18 mouse cellular contexts compared by ENCODE assay signal in the genomic region with DNA sequence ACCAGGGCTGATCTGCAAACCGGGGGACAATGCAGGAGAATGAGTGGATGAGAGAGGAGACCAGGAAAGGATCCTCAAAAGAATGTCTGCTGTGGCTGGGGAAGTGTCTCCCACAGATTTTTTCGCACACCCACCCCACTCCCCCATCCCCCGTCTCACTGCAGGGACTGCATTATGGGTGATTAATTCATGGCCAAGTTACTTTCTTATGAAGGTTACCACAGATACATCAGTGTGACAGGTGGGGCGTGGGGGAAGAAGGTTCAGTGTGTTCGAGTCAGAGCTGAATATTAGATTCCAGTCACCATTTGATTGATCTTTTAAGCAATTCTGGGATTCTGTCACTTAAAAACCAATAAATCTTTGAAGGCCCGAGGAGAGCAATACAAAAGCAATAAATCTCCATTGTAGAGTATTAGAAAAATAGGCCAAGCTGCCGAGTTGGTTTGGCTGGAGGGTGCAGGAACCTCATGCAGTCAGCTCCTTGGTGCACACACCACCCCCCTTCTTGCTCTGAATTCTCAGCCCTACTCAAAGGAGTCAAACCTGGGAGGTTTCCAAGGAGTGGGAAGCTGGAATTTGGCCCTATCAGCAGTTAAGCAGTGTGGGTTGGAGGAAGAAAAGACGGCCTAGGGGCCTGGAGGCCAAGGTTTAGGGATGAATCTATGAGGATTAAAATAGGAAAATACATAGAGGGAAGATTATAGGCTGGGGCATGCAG.
DNase-seq lines count a peak whose midpoint lies in the region; ATAC-seq lines count a peak whose summit lies in the region.
"Had no signal": no experiment of that assay in that cellular context is flagged by ENCODE, and none has a peak within 500 bp of the region (broad histone marks: within the 10 kb centered on the region; RNA-seq: fewer than 3 reads in every experiment).

No protein-coding gene starts in this region.

- ATAC-seq in hindbrain, embryonic 13.5 days (ENCODE audit: low FRiP score), result no peak
- ATAC-seq: forebrain, embryonic 16.5 days; lung, postnatal 0 days had no signal

- intact Hi-C loops in heart, postnatal 10 days (cut with DNase I), result no loop called here
- intact Hi-C loops in left cerebral cortex, postnatal 14 days (cut with DNase I), result no loop called here
- intact Hi-C loops in left cerebral cortex, postnatal 4 days (cut with DNase I), result no loop called here

- 72% methylated on average over 8 of the region's 8 CpGs for WGBS in heart, embryonic 10.5 days
- WGBS in hindbrain, embryonic 13.5 days, result 26% methylated on average over 8 of the region's 8 CpGs
- WGBS in forebrain, embryonic 10.5 days, result 73% methylated on average over 8 of the region's 8 CpGs

- H3K36me3 ChIP-seq in heart, embryonic 10.5 days, result no peaks in the 10 kb centered on the region
- H3K36me3 ChIP-seq in hindbrain, embryonic 13.5 days, result no peaks in the 10 kb centered on the region
- no peaks in the 10 kb centered on the region for H3K36me3 ChIP-seq in forebrain, embryonic 10.5 days (replicated peaks)
- H3K36me3 ChIP-seq: embryonic facial prominence, embryonic 15.5 days; heart, embryonic 13.5 days; stomach, embryonic 15.5 days had no signal

- H3K27me3 ChIP-seq in heart, embryonic 10.5 days (ENCODE audit: insufficient read depth, poor library complexity, severe bottlenecking), result no peaks in the 10 kb centered on the region
- no peaks in the 10 kb centered on the region for H3K27me3 ChIP-seq in hindbrain, embryonic 13.5 days
- no peaks in the 10 kb centered on the region for H3K27me3 ChIP-seq in forebrain, embryonic 10.5 days (ENCODE audit: poor library complexity, severe bottlenecking)
- H3K27me3 ChIP-seq: embryonic facial prominence, embryonic 15.5 days; heart, embryonic 13.5 days; stomach, embryonic 15.5 days had no signal

- no peak overlapping the region for H3K4me3 ChIP-seq in heart, embryonic 10.5 days
- no peak overlapping the region for H3K4me3 ChIP-seq in hindbrain, embryonic 13.5 days
- H3K4me3 ChIP-seq in forebrain, embryonic 10.5 days, result no peak overlapping the region
- H3K4me3 ChIP-seq: embryonic facial prominence, embryonic 15.5 days; heart, embryonic 13.5 days; stomach, embryonic 15.5 days had no signal

- H3K9ac ChIP-seq in hindbrain, embryonic 13.5 days, result no peak overlapping the region
- H3K9ac ChIP-seq: embryonic facial prominence, embryonic 15.5 days; heart, embryonic 13.5 days; stomach, embryonic 15.5 days had no signal

- H3K27ac ChIP-seq in heart, embryonic 10.5 days, result no peak overlapping the region
- H3K27ac ChIP-seq in hindbrain, embryonic 13.5 days, result peak overlapping the region; percentile 49; the same call in 1 of the 2 replicates
- no peak overlapping the region for H3K27ac ChIP-seq in forebrain, embryonic 10.5 days
- H3K27ac ChIP-seq: embryonic facial prominence, embryonic 15.5 days; heart, embryonic 13.5 days; stomach, embryonic 15.5 days had no signal

- H3K4me1 ChIP-seq in heart, embryonic 10.5 days, result no peaks in the 10 kb centered on the region
- H3K4me1 ChIP-seq in hindbrain, embryonic 13.5 days (replicated peaks), result peaks cover 9% of the 10 kb centered on the region
- peaks cover 14% of the 10 kb centered on the region for H3K4me1 ChIP-seq in forebrain, embryonic 10.5 days
- H3K4me1 ChIP-seq: stomach, embryonic 15.5 days had no signal

- no peak overlapping the region for H3K4me2 ChIP-seq in hindbrain, embryonic 13.5 days
- H3K4me2 ChIP-seq: embryonic facial prominence, embryonic 15.5 days; heart, embryonic 13.5 days; midbrain, embryonic 11.5 days; stomach, embryonic 15.5 days had no signal

- H3K9me3 ChIP-seq in heart, embryonic 10.5 days, result no peaks in the 10 kb centered on the region
- H3K9me3 ChIP-seq in hindbrain, embryonic 13.5 days, result no peaks in the 10 kb centered on the region
- no peaks in the 10 kb centered on the region for H3K9me3 ChIP-seq in forebrain, embryonic 10.5 days
- H3K9me3 ChIP-seq: embryonic facial prominence, embryonic 15.5 days; heart, embryonic 13.5 days; stomach, embryonic 15.5 days had no signal

- peak; percentile 34 to 40 for DNase-seq in heart, postnatal 10 days
- no peak for DNase-seq in heart, embryonic 10.5 days (ENCODE audit: low spot score)
- DNase-seq in left cerebral cortex, postnatal 14 days (ENCODE audit: low spot score in 2 of 2), result peak; percentile 20 to 29
- DNase-seq in left cerebral cortex, postnatal 4 days, result no peak
- DNase-seq in embryo, embryonic 10 days (ENCODE audit: low spot score), result peak; percentile 7
- DNase-seq in layer of hippocampus, postnatal 14 days (ENCODE audit: low spot score in 2 of 2), result no peak
- DNase-seq in forebrain, embryonic 10.5 days (ENCODE audit: extremely low spot score, low spot score), result no peak
- DNase-seq: gastrocnemius, postnatal 25 days; layer of hippocampus, adult 9-11 months; liver; thymus, postnatal 36 days had no signal

Comparison
In these comparisons a context has a peak if more than half of its experiments do, and no peak if none do; other contexts are left out.
1. DNase-seq: peak in heart, postnatal 10 days (2 of 2), left cerebral cortex, postnatal 14 days (2 of 2) and embryo, embryonic 10 days (single experiment); none in heart, embryonic 10.5 days (single experiment), left cerebral cortex, postnatal 4 days (single experiment), layer of hippocampus, postnatal 14 days (0 of 2) and forebrain, embryonic 10.5 days (single experiment).